Mouse (Mus musculus) E14TG2a.4 (cell line): ENCODE results near the gene Srgn.

Experiments
- CTCF ChIP-seq: conservative IDR thresholded peaks from 2 replicates; pipeline ENCODE4 v1.5.1; 2014; ENCODE audit warnings: low read length
- NANOG ChIP-seq: IDR thresholded peaks from 2 replicates; pipeline ENCODE4 v1.6.1; 2014; ENCODE audit warnings: borderline replicate concordance, low read length, mixed read lengths
- POU5F1 ChIP-seq: IDR thresholded peaks from 2 replicates; pipeline ENCODE4 v1.6.1; 2014; ENCODE audit warnings: low read length, borderline replicate concordance

- no peak for TF ChIP-seq CTCF
- no peak for TF ChIP-seq NANOG
- TF ChIP-seq POU5F1: no peak
Measured at GRCm38 (mm10) chr10:62527351-62527750, at the start of gene Srgn.
